Mouse (Mus musculus) midbrain, embryonic 14.5 days (tissue): ENCODE data around the gene Zfp958. TPM values are rescaled to one million over a fixed set of nuclear protein-coding genes. Genes with fewer than 3 reads are reported as not detected.
"Not testable (repeated sequence)": the region's sequence is repeated elsewhere in the genome, so short reads cannot be mapped to it uniquely, and the experiment has no call there.

Experiments
- ATAC-seq: fragments of 200-750 bp; cut with Nextera tagmentation; 2 replicates; pipeline ENCODE4 v1.8.0; 2017; ENCODE audit warnings: moderate number of reproducible peaks, moderate library complexity; ENCODE audit not compliant: low FRiP score, low TSS enrichment
- DNase-seq: peaks from one replicate; pipeline ENCODE4 v3.0.0-alpha.2; 2015
- H3K27ac ChIP-seq: fragments of 300-500 bp; sonication (generic); replicated peaks from 2 replicates; pipeline ENCODE4 v1.5.1; 2014; ENCODE audit warnings: mild to moderate bottlenecking, low read depth, low read length, moderate library complexity
- H3K27me3 ChIP-seq: fragments of 300-500 bp; sonication (generic); 2 replicates; pipeline ENCODE4 v1.6.1; 2014; ENCODE audit warnings: low read length, control low read depth, mixed read lengths; ENCODE audit not compliant: control insufficient read depth, insufficient read depth
- H3K36me3 ChIP-seq: fragments of 300-500 bp; sonication (generic); 2 replicates; pipeline ENCODE4 v1.6.1; 2014; ENCODE audit warnings: low read length, control low read depth; ENCODE audit not compliant: control insufficient read depth, insufficient read depth
- H3K4me1 ChIP-seq: fragments of 300-500 bp; sonication (generic); 2 replicates; pipeline ENCODE4 v1.6.1; 2014; ENCODE audit warnings: mild to moderate bottlenecking, antibody characterized with exemption, low read length, control low read depth; ENCODE audit not compliant: control insufficient read depth, insufficient read depth
- H3K4me2 ChIP-seq: fragments of 300-500 bp; sonication (generic); 2 replicates; pipeline ENCODE4 v1.6.1; 2014; ENCODE audit warnings: mild to moderate bottlenecking, low read length, moderate library complexity
- H3K4me3 ChIP-seq: fragments of 300-500 bp; sonication (generic); replicated peaks from 2 replicates; pipeline ENCODE4 v1.5.1; 2014; ENCODE audit warnings: low read depth, low read length
- H3K9ac ChIP-seq: fragments of 300-500 bp; sonication (generic); replicated peaks from 2 replicates; pipeline ENCODE4 v1.6.1; 2014; ENCODE audit warnings: mild to moderate bottlenecking, low read length, moderate library complexity
- H3K9me3 ChIP-seq: fragments of 300-500 bp; sonication (generic); 2 replicates; pipeline ENCODE4 v1.6.1; 2016; ENCODE audit warnings: low read length, control low read depth, mixed read lengths; ENCODE audit not compliant: control insufficient read depth
- WGBS: fragments of 180-500 bp; shearing (Covaris S2); extraction: QIAGEN DNeasy Blood & Tissue Kit; methylation state at CpG from one replicate; pipeline ENCODE4 v1.1.7; 2014; 5-methylcytosine and 5-hydroxymethylcytosine counted together
- polyA plus RNA-seq: library from polyadenylated mRNA; unstranded; fragments of >200 nt; fragmentation: Nextera tagmentation; extraction: Ambion mirVana; gene quantifications from 2 replicates; pipeline ENCODE4 v1.2.1, GENCODE M21; 2014

The Zfp958 gene
- polyA plus RNA-seq = 19.8 and 22.9 TPM in 2 replicates

- under 1% methylated on average over 25 of the region's 25 CpGs for WGBS
- H3K4me2 ChIP-seq = peak within 1 kb of the TSS; percentile 89
- no peaks in the 10 kb centered on the region for H3K27me3 ChIP-seq
- DNase-seq = peak; percentile 97
- peak within 1 kb of the TSS; percentile 85 for H3K4me3 ChIP-seq
- H3K9ac ChIP-seq = peak within 1 kb of the TSS; percentile 89
- H3K4me1 ChIP-seq = 0 out of 2 replicates have a peak, but pooled peaks cover 9% of the 10 kb centered on the region
- H3K36me3 ChIP-seq = no peaks in the 10 kb centered on the region
- peak; percentile 100 for ATAC-seq
- peak within 1 kb of the TSS; percentile 90 for H3K27ac ChIP-seq
- no peaks in the 10 kb centered on the region for H3K9me3 ChIP-seq
These were observed at the start of gene Zfp958 for GRCm38 (mm10) chr8:4612932-4613853. Gene Zfp958 (plus strand): TSS chr8:4613167.

- Histone ChIP-seq H3K27me3 (no peaks in the 10 kb centered on the region), H3K27ac (no peak overlapping the region), H3K9ac (no peak overlapping the region), H3K9me3 (no peaks in the 10 kb centered on the region), H3K4me3 (no peak overlapping the region), H3K4me1 (no peaks in the 10 kb centered on the region), H3K4me2 (no peak overlapping the region), H3K36me3 (no peaks in the 10 kb centered on the region)
- 78% methylated on average over 3 of the region's 3 CpGs for WGBS
- ATAC-seq = no peak
- DNase-seq = no peak
These were observed 31.0 kb upstream of the Zfp958 start for GRCm38 (mm10) chr8:4581986-4582385.

DNA sequence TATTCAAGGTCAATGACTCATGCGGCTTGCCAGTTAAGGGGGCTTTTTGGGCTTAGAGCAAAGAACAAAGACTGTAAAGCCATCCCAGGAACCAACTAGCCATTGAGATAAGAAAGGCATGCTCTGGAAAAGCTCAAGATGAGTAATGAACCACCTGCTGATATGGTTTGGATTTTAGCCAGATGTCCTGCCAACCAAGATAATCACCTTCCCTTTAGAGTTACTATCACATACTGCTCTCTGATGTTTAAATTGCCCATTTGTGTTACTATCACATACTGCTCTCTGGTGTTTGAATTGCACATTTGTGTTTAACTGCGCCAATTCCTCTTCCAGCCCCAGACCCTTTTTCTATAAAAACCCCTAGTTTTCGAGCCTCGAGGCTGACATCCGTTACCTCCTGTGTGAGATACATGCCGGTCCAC, 30.2 kb upstream of the Zfp958 start:
- DNase-seq (no peak), ATAC-seq (no peak)
- Histone ChIP-seq H3K27me3 (no peaks in the 10 kb centered on the region), H3K36me3 (no peaks in the 10 kb centered on the region), H3K9ac (no peak overlapping the region), H3K27ac (no peak overlapping the region), H3K4me1 (no peaks in the 10 kb centered on the region), H3K4me3 (no peak overlapping the region), H3K9me3 (no peaks in the 10 kb centered on the region), H3K4me2 (no peak overlapping the region)
- 90% methylated on average over 6 of the region's 6 CpGs for WGBS

GRCm38 (mm10) chr8:4584660-4585059, 28.3 kb upstream of the Zfp958 start:
- Histone ChIP-seq H3K36me3 (no peaks in the 10 kb centered on the region), H3K4me2 (no peak overlapping the region), H3K9ac (no peak overlapping the region), H3K9me3 (no peaks in the 10 kb centered on the region), H3K27me3 (no peaks in the 10 kb centered on the region), H3K27ac (no peak overlapping the region), H3K4me1 (no peaks in the 10 kb centered on the region), H3K4me3 (no peak overlapping the region)
- no peak for DNase-seq
- 97% methylated on average over 1 of the region's 1 CpGs for WGBS
- no peak for ATAC-seq

DNA sequence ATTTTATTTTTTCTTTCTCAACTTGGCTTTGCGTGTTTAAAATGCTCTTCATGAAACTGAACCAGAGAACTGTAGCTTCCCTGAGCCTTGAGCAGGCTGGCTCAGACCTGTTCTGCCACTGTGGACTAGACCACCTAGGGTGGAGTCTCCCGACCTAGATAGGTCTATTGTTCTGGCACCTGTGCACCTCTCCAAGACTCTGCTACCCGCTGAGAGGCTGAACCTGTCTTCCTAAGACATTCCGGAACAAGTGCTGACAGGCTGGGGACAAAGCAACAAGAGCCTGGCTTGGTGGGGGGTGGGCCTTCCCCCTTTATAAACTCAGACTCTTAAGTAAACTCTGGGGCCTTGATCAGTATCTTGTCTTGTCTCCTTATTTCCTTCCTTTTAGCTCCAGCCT, 26.6 kb upstream of the Zfp958 start:
- Histone ChIP-seq H3K4me2 (no peak overlapping the region), H3K4me1 (no peaks in the 10 kb centered on the region), H3K9me3 (no peaks in the 10 kb centered on the region), H3K27ac (no peak overlapping the region), H3K4me3 (no peak overlapping the region), H3K9ac (no peak overlapping the region), H3K27me3 (no peaks in the 10 kb centered on the region), H3K36me3 (no peaks in the 10 kb centered on the region)
- DNase-seq (no peak), ATAC-seq (no peak)
- WGBS = 24% methylated on average over 4 of the region's 4 CpGs

DNA sequence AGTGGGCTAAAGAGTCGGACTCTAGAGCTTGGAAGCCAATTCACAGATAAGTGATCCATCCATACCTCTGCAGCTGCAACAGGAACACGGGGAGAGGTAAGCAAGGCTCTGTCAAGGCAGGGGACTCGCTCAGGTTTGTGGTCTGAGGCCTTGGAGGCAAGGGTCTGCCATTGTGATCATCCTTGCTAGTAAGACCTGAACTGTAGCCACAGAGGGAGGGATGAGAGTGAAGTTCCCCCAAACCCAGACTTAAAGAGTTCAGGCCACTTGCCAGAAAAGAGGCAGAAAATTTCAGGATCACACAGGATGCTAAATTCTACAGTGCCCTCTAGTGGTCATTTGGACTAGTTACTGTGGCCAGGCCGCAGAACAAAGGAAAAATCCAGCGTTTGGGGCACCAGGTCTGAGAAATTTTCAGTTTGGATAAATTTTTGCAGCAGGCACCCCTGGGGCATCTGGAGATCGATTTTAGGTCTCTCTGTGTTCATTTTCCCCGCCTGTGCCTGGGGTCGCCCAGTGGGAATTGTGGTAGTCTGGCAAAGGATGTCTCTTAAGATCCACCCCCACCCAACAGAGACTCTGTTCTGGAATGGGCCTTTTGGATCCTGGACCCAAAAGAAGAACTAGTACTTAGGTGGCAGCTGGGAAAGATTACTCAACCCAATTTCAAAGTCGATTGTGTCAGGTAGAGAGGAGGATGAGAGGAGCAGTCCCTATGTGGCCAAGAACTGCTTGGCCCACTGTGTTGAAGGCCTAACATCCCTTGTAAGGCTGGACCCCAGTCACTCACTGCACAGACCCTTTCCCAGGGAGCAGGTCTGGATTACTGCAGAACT, 24.6 kb upstream of the Zfp958 start:
- Histone ChIP-seq H3K9ac (0 out of 2 replicates have a peak overlapping the region, but pooled peaks have one; percentile 2), H3K4me2 (no peak overlapping the region), H3K4me3 (no peak overlapping the region), H3K9me3 (no peaks in the 10 kb centered on the region), H3K27me3 (no peaks in the 10 kb centered on the region), H3K4me1 (no peaks in the 10 kb centered on the region), H3K36me3 (no peaks in the 10 kb centered on the region), H3K27ac (no peak overlapping the region)
- DNase-seq = peak; percentile 95
- 39% methylated on average over 9 of the region's 9 CpGs for WGBS
- ATAC-seq = peak; percentile 76

- Histone ChIP-seq H3K9me3 (no peaks in the 10 kb centered on the region), H3K36me3 (no peaks in the 10 kb centered on the region), H3K27me3 (no peaks in the 10 kb centered on the region), H3K4me3 (no peak overlapping the region), H3K9ac (no peak overlapping the region), H3K4me1 (0 out of 2 replicates have a peak, but pooled peaks cover 4% of the 10 kb centered on the region), H3K4me2 (no peak overlapping the region), H3K27ac (no peak overlapping the region)
- ATAC-seq (no peak), DNase-seq (no peak)
- WGBS = 92% methylated on average over 7 of the region's 7 CpGs
These were observed 4.1 kb upstream of the Zfp958 start for GRCm38 (mm10) chr8:4608896-4609295.

DNA sequence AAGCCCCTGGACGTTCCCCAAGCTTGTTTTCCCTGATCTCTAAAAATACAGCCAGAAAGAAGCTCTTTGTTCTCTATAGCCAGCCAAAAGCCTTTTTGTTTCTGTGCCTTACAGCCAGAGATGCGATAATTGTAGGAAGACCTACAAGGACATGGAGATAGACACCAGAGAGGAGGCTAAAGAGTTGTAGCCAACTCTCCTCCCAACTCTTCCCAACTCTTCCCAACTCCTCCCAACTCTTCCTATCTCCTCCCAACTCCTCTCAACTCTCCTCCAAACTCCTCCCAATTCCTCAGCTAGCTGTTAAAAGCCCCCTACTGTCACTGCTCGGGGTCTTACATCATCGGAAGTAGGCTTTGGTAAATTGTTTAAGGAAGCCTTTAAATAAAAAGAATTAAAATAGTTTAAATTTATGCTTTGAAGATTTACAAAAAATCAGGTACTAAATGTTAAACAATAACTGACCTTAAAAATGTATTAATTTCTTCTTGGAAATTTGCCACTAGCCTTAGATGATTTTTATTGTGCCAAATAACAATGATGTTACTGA, 1.3 kb upstream of the Zfp958 start:
- not testable (repeated sequence) for H3K36me3 ChIP-seq, DNase-seq, H3K4me2 ChIP-seq, ATAC-seq, H3K27ac ChIP-seq, H3K4me3 ChIP-seq, H3K9me3 ChIP-seq, H3K9ac ChIP-seq, H3K4me1 ChIP-seq, H3K27me3 ChIP-seq
- WGBS = 73% methylated on average over 4 of the region's 4 CpGs
